In genomic region chr11:88009542-88010190, GRCm38 (mm10) we compare ENCODE assay signal across 8 mouse cellular contexts. TPM values are rescaled to one million over a fixed set of nuclear protein-coding genes. Genes with fewer than 3 reads are reported as not detected.
DNase-seq lines count a peak whose midpoint lies in the region; ATAC-seq and TF ChIP-seq lines count a peak whose summit lies in the region.

No protein-coding gene starts in this region.

- H3K9ac ChIP-seq in lung, embryonic 15.5 days, result no peak overlapping the region
- H3K9ac ChIP-seq in embryonic facial prominence, embryonic 15.5 days, result peak overlapping the region; percentile 6; the same call in 1 of the 2 replicates
- peak overlapping the region; percentile 8; the same call in 1 of the 2 replicates for H3K9ac ChIP-seq in hindbrain, embryonic 15.5 days
- no peak overlapping the region for H3K9ac ChIP-seq in limb, embryonic 12.5 days (replicated peaks)

- no peak overlapping the region for H3K4me3 ChIP-seq in lung, embryonic 15.5 days
- no peak overlapping the region for H3K4me3 ChIP-seq in lung, adult 2 months (replicated peaks; ENCODE audit: extremely low read depth, low read depth, low read length)
- no peak overlapping the region; the same call in 1 of the 2 replicates for H3K4me3 ChIP-seq in embryonic facial prominence, embryonic 15.5 days (replicated peaks)
- H3K4me3 ChIP-seq in hindbrain, embryonic 15.5 days, result peak overlapping the region; percentile 7; the same call in 1 of the 2 replicates
- H3K4me3 ChIP-seq in limb, embryonic 12.5 days (replicated peaks), result no peak overlapping the region

- ATAC-seq in lung, embryonic 15.5 days (ENCODE audit: borderline replicate concordance, extremely low read depth, low FRiP score, low TSS enrichment), result 0 out of 2 replicates have a peak, but pooled peaks have one; percentile 14
- peak; percentile 84 for ATAC-seq in embryonic facial prominence, embryonic 15.5 days (ENCODE audit: insufficient number of reproducible peaks, low FRiP score, low TSS enrichment, low read depth)
- ATAC-seq in hindbrain, embryonic 15.5 days (ENCODE audit: low FRiP score, low read depth), result peak; percentile 78; the same call in 1 of the 2 replicates
- ATAC-seq in limb, embryonic 12.5 days (ENCODE audit: insufficient number of reproducible peaks, insufficient read depth, low FRiP score, low TSS enrichment, low read depth), result no peak
- ATAC-seq in erythroid progenitor cell, adult 5-6 weeks (replicated peaks; ENCODE audit: low FRiP score, poor library complexity, severe bottlenecking), result no peak

- WGBS in lung, embryonic 15.5 days, result 24% methylated on average over 16 of the region's 16 CpGs
- 27% methylated on average over 16 of the region's 16 CpGs for WGBS in lung, adult 2 months
- WGBS in embryonic facial prominence, embryonic 15.5 days, result 18% methylated on average over 16 of the region's 16 CpGs
- WGBS in hindbrain, embryonic 15.5 days, result 23% methylated on average over 16 of the region's 16 CpGs
- WGBS in limb, embryonic 12.5 days, result 18% methylated on average over 16 of the region's 16 CpGs

- no peaks in the 10 kb centered on the region for H3K9me3 ChIP-seq in lung, embryonic 15.5 days
- H3K9me3 ChIP-seq in embryonic facial prominence, embryonic 15.5 days (replicated peaks), result no peaks in the 10 kb centered on the region
- no peaks in the 10 kb centered on the region for H3K9me3 ChIP-seq in hindbrain, embryonic 15.5 days
- no peaks in the 10 kb centered on the region for H3K9me3 ChIP-seq in limb, embryonic 12.5 days

- H3K4me2 ChIP-seq in lung, embryonic 15.5 days, result no peak overlapping the region
- peak overlapping the region; percentile 32 for H3K4me2 ChIP-seq in embryonic facial prominence, embryonic 15.5 days (replicated peaks)
- H3K4me2 ChIP-seq in hindbrain, embryonic 15.5 days, result peak overlapping the region; percentile 45
- H3K4me2 ChIP-seq in limb, embryonic 12.5 days, result peak overlapping the region; percentile 35

- peaks cover 4% of the 10 kb centered on the region; the same call in 1 of the 2 replicates for H3K27me3 ChIP-seq in lung, embryonic 15.5 days
- peaks cover 4% of the 10 kb centered on the region; the same call in 1 of the 2 replicates for H3K27me3 ChIP-seq in embryonic facial prominence, embryonic 15.5 days
- no peaks in the 10 kb centered on the region for H3K27me3 ChIP-seq in hindbrain, embryonic 15.5 days
- H3K27me3 ChIP-seq in limb, embryonic 12.5 days, result peaks cover 20% of the 10 kb centered on the region

- no peak for TF ChIP-seq POLR2A in lung, adult 2 months (IDR thresholded peaks at IDR 0.05; ENCODE audit: borderline replicate concordance, extremely low read depth, low read depth, low read length)

- peaks cover 17% of the 10 kb centered on the region for H3K4me1 ChIP-seq in lung, embryonic 15.5 days
- no peaks in the 10 kb centered on the region for H3K4me1 ChIP-seq in lung, adult 2 months (ENCODE audit: control insufficient read depth, insufficient read depth, low read length)
- H3K4me1 ChIP-seq in embryonic facial prominence, embryonic 15.5 days, result peaks cover 21% of the 10 kb centered on the region
- peaks cover 11% of the 10 kb centered on the region for H3K4me1 ChIP-seq in hindbrain, embryonic 15.5 days (replicated peaks)
- H3K4me1 ChIP-seq in limb, embryonic 12.5 days (replicated peaks), result peaks cover 9% of the 10 kb centered on the region

- no peak for DNase-seq in lung, adult 2 months
- DNase-seq in right cerebral cortex, postnatal 10 days (ENCODE audit: low spot score in 2 of 2), result peak; percentile 74 to 85
- no peak for DNase-seq in urinary bladder, postnatal 36 days (ENCODE audit: low spot score in 2 of 2)

- no peak for TF ChIP-seq CTCF in lung, adult 2 months (IDR thresholded peaks at IDR 0.05; ENCODE audit: insufficient read depth, low read length)

- no peak overlapping the region for H3K27ac ChIP-seq in lung, embryonic 15.5 days
- H3K27ac ChIP-seq in embryonic facial prominence, embryonic 15.5 days (replicated peaks), result no peak overlapping the region
- peak overlapping the region; percentile 71 for H3K27ac ChIP-seq in hindbrain, embryonic 15.5 days (replicated peaks)
- no peak overlapping the region for H3K27ac ChIP-seq in limb, embryonic 12.5 days

- H3K36me3 ChIP-seq in lung, embryonic 15.5 days, result no peaks in the 10 kb centered on the region
- no peaks in the 10 kb centered on the region for H3K36me3 ChIP-seq in embryonic facial prominence, embryonic 15.5 days
- H3K36me3 ChIP-seq in hindbrain, embryonic 15.5 days, result no peaks in the 10 kb centered on the region
- H3K36me3 ChIP-seq in limb, embryonic 12.5 days, result no peaks in the 10 kb centered on the region

RNA-seq across cellular contexts. Expression of gene Dynll2, which starts 22.3 kb away (rescaled TPM):
- 26.1 and 27.6 TPM in 2 replicates for polyA plus RNA-seq in lung, embryonic 15.5 days (2015; fragmentation: Nextera tagmentation; extraction: Ambion mirVana)
- polyA plus RNA-seq in lung, adult 2 months (2012; rRNA removed), result 91.2 and 105 TPM in 2 replicates
- 19.5 and 22.4 TPM in 2 replicates for polyA plus RNA-seq in embryonic facial prominence, embryonic 15.5 days (2015; fragmentation: Nextera tagmentation; extraction: Ambion mirVana)
- polyA plus RNA-seq in hindbrain, embryonic 15.5 days (2015; fragmentation: Nextera tagmentation; extraction: Ambion mirVana), result 66.8 TPM in 2 replicates
- 23.0 and 23.4 TPM in 2 replicates for polyA plus RNA-seq in limb, embryonic 12.5 days (2016; fragmentation: Nextera tagmentation; extraction: Ambion mirVana)
- 8.4 and 10.1 TPM in 2 replicates for total RNA-seq in erythroid progenitor cell, adult 5-6 weeks (2015; ENCODE audit: low replicate concordance)
- 1.5 and 5.9 TPM in 2 replicates for total RNA-seq in erythroid progenitor cell, adult 5-6 weeks (2017; ENCODE audit: low replicate concordance)

RNA-seq across cellular contexts. Expression of gene Srsf1, which starts 37.5 kb away (rescaled TPM):
- polyA plus RNA-seq in lung, embryonic 15.5 days (2015; fragmentation: Nextera tagmentation; extraction: Ambion mirVana), result 308 and 313 TPM in 2 replicates
- 76.5 and 93.4 TPM in 2 replicates for polyA plus RNA-seq in lung, adult 2 months (2012; rRNA removed)
- 269 and 279 TPM in 2 replicates for polyA plus RNA-seq in embryonic facial prominence, embryonic 15.5 days (2015; fragmentation: Nextera tagmentation; extraction: Ambion mirVana)
- polyA plus RNA-seq in hindbrain, embryonic 15.5 days (2015; fragmentation: Nextera tagmentation; extraction: Ambion mirVana), result 215 and 220 TPM in 2 replicates
- polyA plus RNA-seq in limb, embryonic 12.5 days (2016; fragmentation: Nextera tagmentation; extraction: Ambion mirVana), result 505 and 534 TPM in 2 replicates
- total RNA-seq in erythroid progenitor cell, adult 5-6 weeks (2015; ENCODE audit: low replicate concordance), result 312 and 323 TPM in 2 replicates
- total RNA-seq in erythroid progenitor cell, adult 5-6 weeks (2017; ENCODE audit: low replicate concordance), result 485 and 568 TPM in 2 replicates

RNA-seq across cellular contexts. Expression of gene Vezf1, which starts 58.4 kb away (rescaled TPM):
- polyA plus RNA-seq in lung, embryonic 15.5 days (2015; fragmentation: Nextera tagmentation; extraction: Ambion mirVana), result 37.7 and 39.7 TPM in 2 replicates
- 22.4 and 26.5 TPM in 2 replicates for polyA plus RNA-seq in lung, adult 2 months (2012; rRNA removed)
- polyA plus RNA-seq in embryonic facial prominence, embryonic 15.5 days (2015; fragmentation: Nextera tagmentation; extraction: Ambion mirVana), result 37.5 and 39.6 TPM in 2 replicates
- polyA plus RNA-seq in hindbrain, embryonic 15.5 days (2015; fragmentation: Nextera tagmentation; extraction: Ambion mirVana), result 41.8 and 43.9 TPM in 2 replicates
- 56.0 and 65.8 TPM in 2 replicates for polyA plus RNA-seq in limb, embryonic 12.5 days (2016; fragmentation: Nextera tagmentation; extraction: Ambion mirVana)
- 29.6 and 37.3 TPM in 2 replicates for total RNA-seq in erythroid progenitor cell, adult 5-6 weeks (2015; ENCODE audit: low replicate concordance)
- total RNA-seq in erythroid progenitor cell, adult 5-6 weeks (2017; ENCODE audit: low replicate concordance), result 16.3 and 17.8 TPM in 2 replicates

Comparison
In these comparisons a context has a peak if more than half of its experiments do, and no peak if none do; other contexts are left out.
1. ATAC-seq: peak in lung, embryonic 15.5 days (single experiment), embryonic facial prominence, embryonic 15.5 days (single experiment) and hindbrain, embryonic 15.5 days (single experiment); none in limb, embryonic 12.5 days (single experiment) and erythroid progenitor cell, adult 5-6 weeks (single experiment).
2. H3K9ac ChIP-seq: peak in embryonic facial prominence, embryonic 15.5 days (single experiment) and hindbrain, embryonic 15.5 days (single experiment); none in lung, embryonic 15.5 days (single experiment) and limb, embryonic 12.5 days (single experiment).
3. DNase-seq: peak in right cerebral cortex, postnatal 10 days (2 of 2); none in lung, adult 2 months (single experiment) and urinary bladder, postnatal 36 days (0 of 2).